Mouse (Mus musculus) ES-CJ7 (cell line): ENCODE measurements at regions not wholly inside any gene's neighbourhood (a gene's known extent, or its start where the extent isn't known, plus 50 kb on each side); places are given as distances from the start of the nearest gene placed in this dataset.

Experiments used
- DNase-seq: peaks from one replicate; pipeline ENCODE4 v3.0.0; 2011; ENCODE audit warnings: low read depth, low spot score

DNA sequence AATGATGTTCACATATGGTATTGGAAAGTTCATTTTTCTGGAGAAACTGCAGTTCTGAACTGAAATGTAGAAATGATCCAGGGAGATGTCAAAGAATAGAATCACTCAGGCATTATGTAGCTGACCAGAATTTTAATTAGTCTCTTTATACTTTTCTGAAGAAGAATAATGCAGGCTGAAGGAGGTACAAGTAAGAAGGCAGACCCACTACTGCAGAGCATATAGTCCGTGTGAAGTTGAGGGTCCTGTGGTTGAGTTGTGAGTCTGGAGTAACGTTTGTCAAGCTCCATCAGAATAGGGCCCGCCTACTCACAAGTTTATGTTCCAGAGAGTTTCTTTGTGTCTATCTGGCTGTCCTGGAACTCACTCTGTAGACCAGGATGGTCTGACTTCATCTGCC, 575.8 kb upstream of the Cobl start:
- DNase-seq, result no peak

GRCm38 (mm10) chr11:13032464-13032863, 567.7 kb upstream of the Cobl start:
- DNase-seq, result no peak

- peak; percentile 82 for DNase-seq
These were observed 544.1 kb upstream of the Cobl start for GRCm38 (mm10) chr11:13008838-13009237.

DNA sequence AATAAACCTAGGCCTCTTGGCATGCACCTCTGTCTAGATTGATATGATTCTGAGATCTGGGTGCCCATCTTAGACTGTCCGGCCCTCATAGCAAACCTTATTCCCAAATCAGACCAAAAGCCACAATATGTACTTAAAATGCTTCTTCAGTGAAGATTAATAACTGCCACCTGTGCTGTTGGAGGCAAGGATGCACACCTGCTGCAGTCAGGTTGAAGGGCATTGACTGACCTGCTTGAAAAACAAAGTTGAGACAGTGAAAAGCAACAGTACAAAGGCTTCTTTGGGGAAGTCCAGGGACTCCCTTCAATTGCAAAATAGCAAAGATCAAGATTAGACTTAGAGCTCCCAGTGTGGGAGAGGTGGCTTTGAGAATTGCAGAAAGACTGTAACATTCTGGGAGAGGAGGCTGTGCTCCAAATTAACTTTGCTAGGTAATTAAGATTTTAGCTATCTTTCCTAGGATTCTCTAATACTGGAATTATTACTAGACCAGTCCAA, 541.8 kb upstream of the Cobl start:
- DNase-seq, result peak; percentile 86

- peak; percentile 98 for DNase-seq
These were observed 540.5 kb upstream of the Cobl start for GRCm38 (mm10) chr11:13005228-13005627.

DNA sequence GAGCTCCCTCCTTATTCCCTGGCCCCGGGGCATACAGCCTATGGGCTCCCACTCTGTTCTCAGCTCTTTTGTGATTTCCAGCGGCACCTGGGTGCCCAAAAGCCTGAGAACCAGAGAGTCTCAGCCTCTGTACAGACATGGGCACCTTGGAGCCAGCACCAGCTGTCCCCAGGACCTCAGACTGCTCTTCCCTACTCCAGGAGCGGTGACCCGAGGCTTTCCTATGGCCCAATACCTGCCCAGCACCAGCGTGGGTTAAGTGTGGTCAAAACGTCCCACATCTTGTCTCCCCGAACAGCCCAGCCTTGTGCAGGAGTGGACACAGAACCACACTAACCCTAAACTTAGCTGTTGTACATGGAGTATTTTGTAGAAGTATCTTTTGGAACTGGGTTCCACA, 534.5 kb upstream of the Cobl start:
- DNase-seq, result no peak
